Mouse (Mus musculus) mesoderm, embryonic 11.5 days (tissue): ENCODE measurements at regions not wholly inside any gene's neighbourhood (a gene's known extent, or its start where the extent isn't known, plus 50 kb on each side); places are given as distances from the start of the nearest gene placed in this dataset.
A peak's percentile ranks its signal among the peaks of the same experiment; 100 is the strongest.

Source experiments
- DNase-seq: peaks from one replicate; pipeline ENCODE4 v3.0.0-alpha.2; 2012; ENCODE audit warnings: low read depth, low spot score

DNA sequence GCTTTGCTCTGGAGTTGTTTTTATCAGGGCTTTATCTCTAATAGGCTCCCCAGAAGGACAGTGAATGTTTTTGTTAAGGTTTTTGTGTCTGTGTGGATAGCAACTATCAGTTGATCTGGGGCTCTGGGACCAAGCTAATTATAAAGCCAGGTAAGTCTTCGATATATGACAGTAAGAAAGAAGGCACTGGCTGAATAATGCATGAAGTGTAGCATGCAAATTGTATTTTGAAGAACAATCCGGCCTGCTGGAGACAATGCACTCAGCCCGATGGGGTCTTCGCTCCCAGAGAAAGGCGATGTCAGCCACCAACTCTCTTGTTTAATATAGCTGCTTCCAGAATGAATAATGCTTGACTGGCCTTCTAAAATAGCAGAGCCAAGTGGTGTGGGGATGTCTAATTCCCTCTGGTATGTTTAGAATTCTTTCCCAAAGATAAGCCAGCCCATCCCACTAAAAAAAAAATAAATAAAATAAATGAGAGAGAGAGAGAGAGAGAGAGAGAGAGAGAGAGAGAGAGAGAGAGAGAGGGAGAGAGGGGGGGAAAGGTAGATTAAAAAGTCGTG, 68.6 kb downstream of the Dad1 start:
- DNase-seq = no peak

DNA sequence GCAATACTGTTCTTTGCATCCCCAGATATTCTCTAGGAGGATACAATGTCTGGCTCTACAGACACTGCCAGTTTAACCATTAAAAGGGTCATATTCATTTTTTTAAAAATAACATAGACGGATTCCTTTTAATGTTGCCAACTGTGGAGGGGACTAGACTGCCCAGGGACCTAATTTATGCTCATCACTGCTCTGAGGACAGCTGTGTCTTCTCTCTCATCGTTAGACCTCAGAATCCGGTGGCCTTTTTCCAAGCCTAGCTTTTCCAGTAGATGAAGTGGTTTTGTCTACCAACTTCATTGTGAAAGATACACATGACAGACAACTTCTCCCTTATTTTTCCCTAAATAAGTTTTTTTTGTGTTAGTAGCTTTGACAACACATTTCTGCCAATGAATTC, 70.0 kb downstream of the Dad1 start:
- no peak for DNase-seq

DNA sequence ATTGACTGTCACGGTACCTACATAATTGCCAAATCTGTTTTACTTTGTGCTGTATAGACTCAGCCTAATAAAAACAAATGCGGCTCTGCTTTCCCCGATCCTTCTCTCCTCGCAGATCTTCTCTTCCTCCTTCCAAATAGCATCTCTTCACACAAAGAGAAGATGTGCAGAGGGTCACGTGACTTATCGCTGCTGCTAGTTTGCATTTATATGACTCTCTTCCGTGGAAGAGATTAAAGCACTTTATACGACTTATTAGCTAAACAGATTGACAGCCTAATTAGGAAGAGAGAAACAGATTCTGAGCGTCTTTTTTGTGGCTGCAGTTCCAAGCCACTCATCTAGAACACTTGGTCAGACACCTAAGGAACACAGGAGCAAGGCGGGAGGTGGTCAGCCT, 71.1 kb downstream of the Dad1 start:
- no peak for DNase-seq

DNA sequence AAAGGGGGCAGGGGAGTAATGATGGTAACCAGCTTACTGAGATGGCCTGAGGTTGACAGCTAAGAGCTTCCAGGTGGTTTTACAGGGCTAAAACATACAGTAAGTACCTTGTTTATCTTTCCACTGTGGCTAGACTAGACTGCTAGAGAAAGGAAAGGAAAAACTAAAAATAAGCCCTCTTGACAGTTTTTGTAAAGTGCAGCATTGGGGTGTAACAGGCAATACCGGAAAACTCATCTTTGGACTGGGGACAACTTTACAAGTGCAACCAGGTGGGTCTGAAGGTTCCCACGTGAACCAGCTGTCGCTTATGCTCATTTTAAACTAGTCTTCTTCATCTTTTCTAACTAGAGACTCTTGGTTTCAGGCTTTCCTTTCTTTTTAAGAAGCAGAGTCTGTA, 72.6 kb downstream of the Dad1 start:
- no peak for DNase-seq

DNA sequence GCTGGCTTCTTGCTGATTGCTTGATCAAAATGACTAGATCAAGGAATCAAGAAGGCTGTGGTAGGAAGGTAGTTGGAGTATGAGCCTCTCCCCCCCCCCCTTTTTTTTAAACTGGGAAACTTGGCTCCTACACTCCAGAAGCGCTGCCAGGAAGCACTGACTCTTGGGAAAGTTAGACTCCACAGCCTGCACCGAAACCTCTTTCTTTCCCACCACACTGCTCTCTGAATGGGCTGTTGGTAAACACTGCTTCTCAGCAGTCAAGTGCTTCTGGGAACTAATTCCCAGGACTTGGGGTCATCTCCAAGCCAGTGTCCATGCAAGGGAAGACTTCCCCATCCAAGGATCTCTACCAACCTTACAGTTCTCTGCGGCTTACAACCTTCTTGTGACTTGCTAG, 73.2 kb downstream of the Dad1 start:
- DNase-seq = no peak

DNA sequence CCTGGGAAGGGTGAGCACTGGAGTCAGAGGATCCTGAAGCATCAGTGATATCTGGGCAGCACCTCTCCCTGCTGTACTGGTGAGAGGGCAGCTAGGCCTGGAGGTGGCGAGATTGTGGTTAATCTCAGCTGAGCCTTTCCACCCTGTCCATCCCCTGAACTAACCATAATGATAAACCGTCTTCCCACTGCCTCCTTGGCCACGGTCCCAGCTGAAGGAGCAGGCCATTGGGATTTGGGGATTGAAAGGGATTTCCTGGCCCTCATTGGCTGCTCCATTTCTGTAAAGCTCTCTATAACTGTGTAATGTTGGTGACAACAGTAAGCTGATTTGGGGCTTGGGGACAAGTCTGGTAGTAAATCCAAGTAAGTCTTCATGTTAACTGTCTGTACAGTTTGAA, 73.6 kb downstream of the Dad1 start:
- no peak for DNase-seq

DNA sequence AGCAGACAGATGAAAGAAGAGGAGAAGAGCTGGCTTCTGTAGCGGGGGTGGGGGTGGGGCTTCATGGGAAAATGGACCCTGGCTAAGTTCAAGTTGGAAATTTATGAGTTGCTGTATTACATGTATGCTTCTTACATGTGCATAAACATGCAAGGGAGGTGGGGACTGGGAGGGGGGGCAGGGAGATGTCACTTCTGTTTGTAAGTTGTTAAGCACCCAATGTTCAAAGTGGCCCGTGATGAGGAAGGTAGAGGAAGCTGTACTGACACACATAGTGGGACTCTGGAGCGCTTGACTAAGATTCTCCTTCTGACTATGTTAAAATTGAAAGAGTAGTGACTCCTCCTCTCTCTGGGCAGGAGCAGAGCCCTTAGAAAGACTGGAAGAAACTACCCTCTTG, 75.0 kb downstream of the Dad1 start:
- DNase-seq = no peak

DNA sequence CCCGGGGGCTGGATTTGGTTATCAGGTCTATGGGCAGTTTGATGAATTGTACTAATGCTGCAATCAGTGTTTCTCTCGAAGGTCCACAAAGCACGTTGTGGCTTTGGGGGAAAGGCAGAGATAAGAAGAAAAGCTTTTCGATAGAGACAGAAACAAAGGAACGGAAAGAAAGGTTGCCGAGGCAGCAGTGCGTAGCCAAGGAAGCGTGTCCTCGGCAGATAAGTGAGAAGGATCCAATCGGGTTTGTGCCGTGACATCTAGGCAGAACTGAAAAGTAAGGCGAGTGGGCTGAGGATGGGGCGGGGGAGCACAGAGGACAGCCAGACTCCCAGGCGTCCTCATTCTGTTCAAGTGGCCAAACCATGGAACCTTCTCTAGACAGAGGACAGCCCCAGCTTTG, 77.4 kb downstream of the Dad1 start:
- DNase-seq = no peak

DNA sequence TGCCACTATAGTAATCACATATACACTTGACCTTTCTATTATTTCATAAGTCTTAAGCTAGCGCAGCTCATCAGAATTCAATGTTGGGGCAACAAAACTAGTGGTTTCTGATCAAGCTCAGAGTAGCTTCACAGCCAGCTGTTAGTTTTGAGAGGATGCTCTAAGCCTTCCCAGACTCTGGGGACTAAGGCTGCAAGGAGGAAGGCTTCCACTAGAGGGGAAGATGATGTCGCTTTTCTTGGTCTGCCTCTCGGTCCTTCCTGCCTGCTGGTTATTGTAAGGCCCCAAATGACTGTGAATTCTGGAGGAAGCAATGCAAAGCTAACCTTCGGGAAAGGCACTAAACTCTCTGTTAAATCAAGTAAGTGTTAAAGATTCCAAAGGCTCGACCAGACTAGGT, 78.4 kb downstream of the Dad1 start:
- no peak for DNase-seq

DNA sequence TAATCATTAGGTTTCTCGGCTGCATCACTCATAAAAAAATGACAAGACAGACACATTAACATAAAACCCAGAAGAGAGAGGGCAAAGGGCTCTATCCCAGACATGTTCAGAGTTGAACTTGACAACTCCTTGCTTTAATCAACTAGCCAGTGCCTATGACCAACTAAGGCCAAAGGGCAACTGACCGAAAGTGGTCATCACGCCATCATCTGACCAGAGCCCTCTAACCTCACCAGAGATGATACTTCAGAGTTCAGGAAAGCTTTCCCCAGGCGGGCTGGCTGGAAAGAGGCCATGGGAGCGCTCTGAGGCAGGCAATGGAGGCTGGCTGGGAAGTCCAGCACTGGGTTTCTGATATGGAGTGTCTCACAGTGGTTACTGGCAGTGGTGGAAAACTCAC, 80.6 kb downstream of the Dad1 start:
- no peak for DNase-seq

DNA sequence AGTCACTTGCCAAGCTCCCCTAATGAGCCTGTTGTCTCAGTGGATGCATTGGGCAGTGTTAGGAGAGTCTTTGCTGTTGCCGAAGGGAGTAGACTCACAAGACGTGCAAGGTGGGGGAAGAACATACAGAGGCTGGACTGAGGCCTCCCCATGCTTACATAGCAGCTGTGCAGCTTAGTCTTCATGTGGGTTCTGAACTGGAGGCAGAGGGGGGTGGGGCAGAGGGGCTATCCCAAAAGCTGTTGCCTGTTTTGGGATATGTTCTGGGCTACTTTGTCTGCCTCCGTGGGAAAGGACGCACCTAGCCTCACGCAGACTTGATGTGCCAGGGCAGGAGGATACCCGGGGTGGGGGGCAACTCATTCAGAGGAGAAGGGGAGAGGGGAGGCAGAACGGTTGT, 84.7 kb downstream of the Dad1 start:
- DNase-seq = no peak

DNA sequence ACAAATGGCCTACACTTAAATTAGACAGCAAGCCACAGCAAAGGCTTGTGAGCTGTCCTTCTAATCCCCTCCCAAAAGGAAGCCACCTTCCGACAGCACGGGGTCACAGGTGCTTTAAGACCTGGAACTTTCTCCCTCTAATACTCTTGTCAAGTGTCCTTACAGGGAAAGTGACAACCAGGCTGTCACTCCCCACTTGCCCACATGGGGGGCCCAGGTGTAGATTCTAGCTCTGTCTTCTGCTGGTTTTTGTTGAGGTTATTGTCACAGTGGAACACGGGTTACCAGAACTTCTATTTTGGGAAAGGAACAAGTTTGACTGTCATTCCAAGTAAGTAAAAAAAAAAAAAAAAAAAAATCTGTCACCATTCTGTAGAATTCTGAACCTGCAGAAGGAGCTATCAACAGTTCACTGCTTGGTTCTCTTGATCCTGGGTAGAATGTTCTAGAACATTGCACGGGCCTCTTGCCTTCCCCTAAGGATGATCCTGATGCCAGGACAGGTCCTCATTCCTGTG, 85.4 kb downstream of the Dad1 start:
- no peak for DNase-seq

DNA sequence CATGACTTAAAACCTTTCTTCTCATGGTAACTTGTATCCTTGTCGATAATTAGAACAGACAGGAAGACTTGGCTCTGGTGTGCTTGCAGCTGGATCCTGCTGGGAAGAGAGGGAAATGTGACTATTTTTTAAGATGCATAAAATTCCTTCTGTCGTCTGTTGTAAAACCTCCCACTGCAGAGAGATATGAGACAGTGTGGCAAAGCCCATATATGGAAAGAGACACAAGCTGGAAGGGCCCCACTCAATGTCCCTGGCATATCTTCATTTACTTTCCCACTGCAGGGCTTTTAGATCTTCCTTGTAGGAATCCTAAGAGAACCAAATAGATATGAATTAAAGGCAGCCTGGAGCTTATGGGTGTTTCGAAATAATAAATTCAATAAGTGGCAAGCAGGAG, 87.8 kb downstream of the Dad1 start:
- no peak for DNase-seq

DNA sequence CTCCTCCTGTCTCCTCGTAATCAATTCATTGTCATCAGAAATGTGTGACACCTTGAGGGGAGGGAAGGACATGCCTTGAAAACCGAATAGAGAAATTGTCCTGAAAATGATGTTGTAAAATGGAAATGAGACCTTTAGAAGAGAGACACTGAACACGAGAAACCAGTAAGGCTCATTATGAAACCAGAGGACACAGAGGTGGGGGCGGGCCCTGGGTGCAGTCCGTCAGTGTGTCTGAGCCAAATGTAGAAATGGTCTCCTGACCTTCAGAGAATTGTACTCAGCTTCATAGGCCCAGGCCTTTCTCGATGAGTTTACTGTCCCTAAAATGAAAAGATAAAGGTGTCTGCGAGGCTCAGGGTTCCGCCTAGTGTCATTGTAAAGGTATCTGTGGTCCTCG, 89.0 kb downstream of the Dad1 start:
- no peak for DNase-seq

DNA sequence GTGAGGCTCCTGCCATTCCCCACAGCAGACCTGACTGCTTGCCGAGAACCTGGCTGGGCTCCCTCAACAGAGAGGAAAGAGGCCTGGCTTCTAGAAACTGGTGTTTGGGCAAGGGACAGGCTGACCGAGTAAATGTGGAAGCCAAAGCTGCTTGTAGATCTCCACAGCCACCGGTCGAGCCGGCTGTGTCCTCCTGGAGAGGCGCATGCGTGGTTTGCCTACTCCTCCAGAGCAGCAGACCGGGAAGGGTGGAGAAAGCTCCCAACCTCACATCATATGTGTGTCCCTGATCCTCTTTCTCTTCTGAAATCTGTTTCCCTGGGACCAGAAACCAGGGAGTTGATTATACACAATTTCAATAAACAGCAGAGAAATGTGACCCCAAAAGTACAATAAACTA, 92.0 kb downstream of the Dad1 start:
- no peak for DNase-seq

DNA sequence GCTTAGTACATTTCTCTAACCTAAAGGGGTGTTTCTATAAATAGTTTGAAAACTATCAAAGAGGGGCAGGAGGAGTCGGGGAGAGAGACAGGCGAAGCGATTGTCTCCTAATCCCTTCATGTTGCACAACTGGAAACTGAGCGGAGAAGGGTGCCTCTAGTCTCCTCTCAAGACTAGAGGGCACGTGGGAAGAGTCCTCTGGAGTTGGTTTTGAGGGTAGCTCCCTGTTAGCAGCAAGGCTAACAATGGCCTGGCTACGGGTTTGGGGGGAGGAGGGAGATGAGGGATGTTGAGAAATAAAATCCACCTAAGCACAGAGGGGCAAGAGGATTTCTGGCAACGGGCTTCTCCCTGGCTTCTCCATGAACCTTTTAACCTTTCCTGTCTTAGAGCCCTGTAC, 92.7 kb downstream of the Dad1 start:
- no peak for DNase-seq

DNA sequence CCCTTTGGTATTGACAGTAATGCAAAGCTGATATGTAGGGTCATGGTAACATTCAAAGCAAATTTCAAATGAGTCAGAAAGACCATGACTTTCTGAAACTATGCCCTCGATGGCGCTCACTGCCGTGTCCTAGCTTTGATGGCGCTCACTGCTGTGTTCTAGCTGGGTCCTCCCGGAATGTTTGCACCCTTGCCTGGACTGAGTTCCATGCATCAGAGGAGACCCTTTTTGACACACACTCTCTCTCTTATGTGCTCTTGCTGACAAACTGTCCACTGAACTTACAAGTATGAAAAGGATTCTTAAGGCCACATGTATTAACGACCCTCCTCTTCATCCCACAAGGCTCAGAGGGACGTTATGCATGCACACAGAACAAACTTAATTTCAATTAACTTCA, 94.1 kb downstream of the Dad1 start:
- no peak for DNase-seq

DNA sequence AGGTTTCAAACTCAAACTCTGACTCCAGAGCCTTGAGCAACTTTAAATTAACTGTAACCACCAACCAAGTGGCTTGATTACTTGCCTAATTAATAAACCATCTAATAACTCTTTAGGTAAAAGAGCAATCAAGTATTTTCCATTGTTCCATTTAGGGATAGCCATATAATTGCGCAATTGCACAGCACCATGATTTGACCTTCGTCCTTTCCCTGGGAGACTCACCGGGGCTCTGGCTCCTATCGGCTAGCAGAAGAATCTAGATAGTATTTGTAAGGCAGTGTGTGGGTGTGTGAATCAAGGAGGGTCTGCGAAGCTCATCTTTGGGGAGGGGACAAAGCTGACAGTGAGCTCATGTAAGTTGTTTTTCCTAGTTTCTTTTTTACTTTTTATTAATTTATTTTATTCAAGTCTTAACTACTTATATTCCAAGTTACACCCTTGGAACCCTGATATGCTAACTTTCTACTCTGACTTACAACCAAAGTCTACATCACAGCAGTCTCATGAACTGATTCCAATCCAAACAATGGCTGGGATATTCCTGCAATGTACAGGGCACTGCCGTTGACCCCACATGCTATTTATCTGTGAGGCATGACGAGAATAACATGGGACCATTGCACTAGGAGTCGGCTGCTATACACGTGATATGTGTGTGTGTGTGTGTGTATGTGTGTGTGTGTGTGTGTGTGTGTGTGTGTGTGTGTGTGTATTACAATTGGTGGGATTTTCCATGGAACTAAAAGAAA, 95.5 kb downstream of the Dad1 start:
- no peak for DNase-seq

DNA sequence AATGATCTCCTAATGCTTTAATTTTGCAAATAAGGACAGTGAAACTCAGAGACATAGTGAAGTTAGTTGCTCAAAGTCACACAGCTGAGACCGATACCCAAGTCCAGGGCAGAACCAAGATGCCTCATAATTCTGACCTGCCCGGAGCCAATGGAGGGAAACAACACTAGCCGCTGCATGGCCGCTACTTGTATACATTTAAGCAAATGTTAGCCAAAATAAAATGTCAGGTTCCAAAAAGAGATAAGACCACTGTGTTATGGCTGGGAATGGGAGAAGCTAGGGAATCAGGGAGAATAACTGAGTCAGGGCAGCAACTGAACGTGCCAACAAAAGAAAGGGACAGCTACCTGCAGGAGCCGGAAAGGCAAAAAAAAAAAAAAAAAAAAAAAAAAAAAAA, 97.4 kb downstream of the Dad1 start:
- DNase-seq = no peak

DNA sequence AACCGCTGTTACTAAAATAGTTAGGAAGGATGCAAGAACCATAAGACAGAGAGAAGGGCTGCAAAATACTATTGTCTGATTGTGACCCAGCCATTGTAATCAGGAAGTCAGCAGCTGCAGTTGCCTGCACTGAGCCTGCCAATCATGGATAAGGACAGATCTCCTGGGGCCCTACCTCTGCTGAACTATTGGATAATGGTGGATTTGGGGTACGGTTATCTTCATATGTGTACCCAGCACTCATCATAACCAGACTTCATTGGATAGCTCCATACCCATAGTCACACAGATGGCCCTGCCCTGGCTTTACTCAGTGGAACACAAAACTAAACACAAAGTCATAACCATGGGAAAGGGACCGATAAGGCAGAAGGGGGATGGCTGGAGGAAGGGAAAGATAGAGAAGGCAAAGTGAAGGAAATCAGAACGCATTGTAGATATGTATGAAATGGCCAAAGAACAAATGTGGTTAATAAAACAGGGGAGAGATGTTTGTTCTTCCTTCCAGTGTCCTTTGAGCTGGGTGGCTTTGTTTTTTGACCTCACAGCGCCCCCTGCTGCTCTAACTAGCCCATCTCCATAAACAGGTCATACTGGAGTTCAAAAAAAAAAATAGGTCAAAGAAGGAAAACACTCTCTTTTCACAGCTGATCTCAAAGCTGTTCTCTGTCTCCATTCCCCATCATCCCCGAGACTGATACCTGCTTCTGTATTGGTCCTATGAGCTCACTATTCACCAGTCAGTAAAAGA, 101.2 kb downstream of the Dad1 start:
- peak; percentile 65 for DNase-seq

DNA sequence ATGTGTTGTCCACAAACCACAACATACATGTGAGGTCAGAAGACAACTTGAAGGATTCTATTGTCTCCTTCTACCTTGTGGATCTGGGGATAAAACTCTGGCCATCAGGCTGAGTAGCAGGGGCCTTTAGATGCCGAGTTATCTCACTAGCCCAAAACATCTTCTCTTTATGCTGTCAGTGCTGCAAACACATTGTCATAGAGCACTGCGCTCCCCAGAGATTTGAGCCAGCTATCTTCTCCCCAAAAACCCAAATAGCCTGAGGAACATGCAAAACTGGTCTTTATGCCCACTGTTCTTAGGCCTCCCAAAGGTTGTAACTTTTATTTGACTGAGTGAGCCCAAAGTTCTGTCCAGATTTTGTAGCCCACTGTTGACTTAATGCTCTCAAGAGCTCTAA, 102.0 kb downstream of the Dad1 start:
- no peak for DNase-seq

DNA sequence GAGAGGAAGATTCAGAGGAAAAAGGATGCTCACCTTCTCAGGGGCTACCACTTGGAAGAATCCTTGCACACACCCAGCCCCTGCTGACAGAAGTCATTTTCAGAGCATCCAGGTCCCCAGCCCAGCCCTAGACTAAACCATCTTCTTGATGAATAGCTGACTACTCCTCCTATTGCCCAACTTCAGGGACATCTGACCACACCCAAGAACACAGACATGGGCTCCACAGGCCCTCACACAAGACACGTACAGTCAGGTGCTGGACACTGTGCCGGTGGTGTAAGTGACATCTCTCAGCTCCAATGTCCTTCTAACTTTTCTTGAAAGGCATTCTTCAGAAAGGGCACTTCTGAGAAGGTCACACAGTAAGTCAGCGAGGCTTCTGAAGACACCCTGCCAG, 102.6 kb downstream of the Dad1 start:
- no peak for DNase-seq

DNA sequence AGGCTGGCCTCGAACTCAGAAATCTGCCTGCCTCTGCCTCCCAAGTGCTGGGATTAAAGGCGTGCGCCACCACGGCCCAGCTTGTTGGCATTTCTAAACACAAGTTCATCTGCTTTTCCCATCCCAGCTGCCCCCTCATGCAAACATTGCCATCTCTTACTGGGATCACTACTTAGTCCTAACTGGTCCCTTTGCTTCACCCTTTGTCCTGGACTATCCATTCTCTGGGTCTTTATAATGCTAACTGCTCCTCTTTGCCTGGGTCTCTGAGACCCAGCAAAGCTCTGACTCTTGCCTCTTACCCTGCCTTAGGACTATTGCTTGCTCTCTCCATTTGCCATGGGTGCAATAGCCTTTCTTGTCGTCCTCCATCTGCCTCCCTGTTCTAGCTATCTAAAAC, 103.7 kb downstream of the Dad1 start:
- DNase-seq = no peak
